Mouse (Mus musculus): ENCODE data around the gene Aox2.

DNA sequence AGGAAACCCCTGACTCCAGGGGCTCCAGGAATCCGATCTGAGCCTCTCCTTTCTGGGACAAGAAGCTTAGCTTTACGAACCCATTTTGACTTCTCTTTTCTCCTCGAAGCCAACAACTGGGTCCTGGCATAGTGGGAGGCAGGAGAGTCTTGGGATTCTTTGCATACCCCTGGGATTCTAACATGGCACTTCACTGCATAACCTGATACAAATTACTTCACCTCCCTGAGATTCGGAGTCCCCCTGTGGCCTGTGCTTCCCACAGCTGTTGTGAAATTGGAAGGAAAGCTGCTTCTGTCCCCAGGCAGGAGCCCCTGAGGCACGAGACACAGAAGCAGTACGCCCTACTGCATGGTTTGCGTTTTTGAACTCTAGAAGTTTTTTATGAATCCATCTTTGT lies 387 bp downstream of the Aox2 start:
- no peak for TF ChIP-seq CTCF (IDR thresholded peaks at IDR 0.05; ENCODE audit: low read depth, low read length)
- TF ChIP-seq EP300 (IDR thresholded peaks at IDR 0.05; ENCODE audit: insufficient read depth, low read depth, low read length): no peak
- TF ChIP-seq POLR2A (IDR thresholded peaks at IDR 0.05; ENCODE audit: insufficient read depth, low read length): no peak
